Mouse (Mus musculus) B cell, adult 2 months (primary cell): ENCODE measurements at regions not wholly inside any gene's neighbourhood (a gene's known extent, or its start where the extent isn't known, plus 50 kb on each side); places are given as distances from the start of the nearest gene placed in this dataset.

Source experiments
- DNase-seq, 2 experiments: peaks; one replicate each; pipeline ENCODE4 v3.0.0; 2022

DNA sequence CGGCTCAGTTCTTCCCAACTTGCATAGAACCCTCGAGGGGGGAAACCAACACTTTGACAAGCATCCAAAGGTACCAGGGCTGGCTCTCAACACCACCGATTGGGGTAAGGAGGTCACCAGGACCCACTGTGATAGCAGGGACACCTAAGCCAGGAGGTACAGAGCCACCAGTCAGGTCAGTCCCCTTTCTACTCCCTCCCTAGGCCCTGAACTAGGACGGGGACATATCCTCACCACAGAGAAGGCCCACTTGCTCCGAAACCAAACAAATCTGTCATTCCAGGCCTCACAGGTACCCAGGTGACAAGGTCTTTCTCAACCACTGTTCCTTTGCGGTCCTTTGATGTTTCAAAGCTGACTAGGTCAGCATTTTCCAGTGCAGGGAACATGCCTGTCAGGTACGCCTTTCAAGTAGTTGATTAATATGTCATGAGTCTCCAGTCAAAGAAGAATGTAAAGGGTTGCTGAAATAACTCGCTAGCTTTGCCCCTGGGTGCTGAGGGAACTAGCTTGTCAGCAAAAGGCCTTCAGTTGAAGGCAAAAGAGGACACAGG is 95.4 kb downstream of the Zfp36l1 start:
- DNase-seq = no peak

DNA sequence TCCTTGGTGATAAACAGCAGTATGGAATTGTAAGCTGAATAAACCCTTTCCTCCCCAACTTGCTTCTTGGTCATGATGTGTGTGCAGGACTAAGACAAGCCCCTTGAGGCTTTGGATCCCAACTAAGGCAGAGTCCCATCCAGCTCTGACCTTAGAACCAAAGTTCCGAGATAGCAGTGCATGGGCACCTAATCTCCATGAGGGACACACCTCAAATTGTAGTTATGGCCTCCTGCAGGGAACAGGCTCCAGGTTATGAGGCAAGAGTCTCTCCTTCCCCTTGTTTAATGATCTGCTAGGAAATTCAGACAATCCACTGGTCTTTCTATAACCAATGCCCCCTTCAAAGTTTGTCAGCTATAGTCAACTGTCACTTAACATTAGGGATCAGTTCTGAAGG is 96.9 kb downstream of the Zfp36l1 start:
- DNase-seq = no peak

DNA sequence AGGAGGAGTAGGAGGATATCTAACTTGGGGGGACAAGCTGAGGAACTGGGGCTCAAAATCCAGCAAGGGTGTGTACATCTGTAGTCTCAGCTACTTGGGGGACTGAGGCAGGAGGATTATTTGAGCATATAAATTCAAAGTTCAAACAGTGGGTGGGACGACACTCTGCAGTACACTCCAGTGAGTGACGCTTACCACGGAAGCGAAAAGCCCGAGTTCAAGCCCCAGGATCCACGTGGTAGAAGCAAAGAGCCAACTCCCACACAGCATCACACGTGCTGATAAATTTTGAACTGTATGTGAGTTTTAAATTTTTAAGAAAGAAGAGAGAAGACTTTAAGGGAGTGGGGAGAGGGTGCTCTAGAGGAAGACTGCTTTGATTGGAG is 98.2 kb downstream of the Zfp36l1 start:
- peak in 1 of 2 experiments; percentile 42 for DNase-seq

DNA sequence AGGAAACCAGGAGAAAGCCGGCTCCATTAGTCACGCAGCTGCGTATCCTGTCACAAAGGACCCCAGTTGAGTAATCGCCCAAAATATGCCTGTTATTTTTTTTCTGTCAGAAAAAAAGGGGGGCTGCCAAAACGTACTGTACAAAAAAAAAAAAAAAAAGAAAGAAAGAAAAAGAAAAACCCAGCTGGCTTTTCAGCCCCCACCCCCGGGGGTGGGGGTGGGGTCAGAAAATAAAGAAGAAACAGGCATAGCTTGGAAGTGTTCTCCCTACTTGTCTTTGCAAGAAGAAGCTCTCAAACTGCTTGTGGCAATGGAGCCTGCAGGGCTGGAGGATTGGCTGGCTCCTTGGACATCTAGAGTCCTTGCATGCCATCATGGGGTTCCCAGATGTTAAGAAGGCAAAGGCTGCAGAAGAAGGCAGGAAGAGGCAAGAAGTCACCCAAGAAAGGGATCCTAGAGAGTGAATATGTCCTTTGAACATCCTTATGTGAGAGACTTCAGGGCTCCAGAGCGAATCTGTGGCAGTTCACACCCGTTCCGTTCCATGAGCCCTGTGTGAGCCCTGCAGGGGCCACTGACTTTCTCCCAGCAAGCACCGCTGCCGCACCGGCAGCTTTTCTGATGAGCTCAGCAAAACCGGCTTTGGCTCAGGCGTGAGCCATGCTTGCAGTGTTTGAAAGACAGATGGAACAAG is 98.8 kb downstream of the Zfp36l1 start:
- peak; percentile 69 to 70 for DNase-seq

DNA sequence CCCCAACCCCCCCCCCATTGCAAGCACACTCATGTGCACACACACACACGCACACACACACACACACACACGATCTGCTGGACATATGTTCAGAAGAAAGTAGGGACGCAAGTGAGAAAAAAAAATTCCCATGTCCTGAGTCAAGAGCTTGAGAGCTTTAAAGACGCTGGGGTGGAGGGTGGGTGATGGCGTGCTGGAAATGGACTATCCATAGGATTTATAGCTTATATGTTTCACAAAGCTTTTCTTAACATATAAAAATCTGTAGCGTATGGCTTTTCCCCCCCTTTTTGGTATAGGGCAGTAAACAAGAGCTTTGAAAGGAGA is 99.3 kb downstream of the Zfp36l1 start:
- DNase-seq = no peak

DNA sequence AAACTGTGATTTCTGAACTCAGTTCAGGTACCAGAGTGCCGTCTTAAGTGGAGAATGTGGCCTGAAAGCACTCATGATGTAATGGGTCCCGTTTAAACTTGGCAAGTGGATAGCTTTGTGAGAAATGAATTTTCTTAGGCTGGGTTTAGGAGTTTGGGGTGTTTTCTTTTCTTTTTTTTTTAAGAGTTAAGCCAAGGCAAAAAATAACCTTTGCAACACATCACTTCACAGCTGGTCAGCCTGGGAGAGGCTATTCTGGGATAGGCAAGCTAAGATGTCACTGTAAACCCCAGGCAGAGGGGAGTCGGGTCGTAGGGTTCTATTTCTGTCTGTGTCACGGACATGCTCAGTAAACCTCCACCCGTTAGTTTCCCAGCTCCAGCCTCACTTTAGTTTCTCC is 100.9 kb downstream of the Zfp36l1 start:
- no peak for DNase-seq

DNA sequence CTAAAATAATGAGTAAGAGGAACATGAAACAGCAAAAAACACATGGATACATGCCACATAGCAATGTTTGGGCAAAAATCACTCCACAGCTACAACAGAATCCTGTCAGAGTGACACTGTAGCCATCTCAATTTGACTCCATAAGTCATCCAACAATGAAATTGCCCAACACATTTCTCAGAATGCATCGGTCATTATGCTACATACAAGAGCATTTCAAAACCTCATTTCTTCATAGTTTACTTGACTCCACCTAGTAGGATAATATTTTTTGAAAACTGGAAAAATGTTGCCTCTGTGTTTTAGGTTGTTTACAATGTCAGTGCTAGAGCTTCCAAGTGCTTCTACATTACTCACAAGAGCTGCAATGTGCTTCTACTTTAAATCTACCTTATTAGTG is 101.9 kb downstream of the Zfp36l1 start:
- no peak for DNase-seq

DNA sequence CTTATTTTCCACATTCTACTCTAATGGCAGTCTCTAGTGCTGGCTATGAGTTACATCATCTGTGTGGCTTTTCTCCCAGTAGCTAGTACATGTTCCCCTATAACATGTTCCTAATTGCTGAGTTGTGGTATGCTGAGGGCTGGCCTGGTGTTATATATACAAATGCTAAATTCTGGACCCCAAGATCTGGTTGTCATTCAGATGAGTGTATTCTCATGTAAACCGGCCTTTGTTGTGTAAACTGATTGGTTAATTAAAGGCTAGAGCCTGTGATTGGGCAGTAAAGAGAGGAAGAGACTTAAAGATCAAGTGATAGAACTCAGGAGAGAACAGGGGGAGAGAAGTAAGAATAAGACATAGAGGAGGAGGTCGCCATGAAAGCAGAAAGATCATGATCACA is 102.6 kb downstream of the Zfp36l1 start:
- DNase-seq = no peak

DNA sequence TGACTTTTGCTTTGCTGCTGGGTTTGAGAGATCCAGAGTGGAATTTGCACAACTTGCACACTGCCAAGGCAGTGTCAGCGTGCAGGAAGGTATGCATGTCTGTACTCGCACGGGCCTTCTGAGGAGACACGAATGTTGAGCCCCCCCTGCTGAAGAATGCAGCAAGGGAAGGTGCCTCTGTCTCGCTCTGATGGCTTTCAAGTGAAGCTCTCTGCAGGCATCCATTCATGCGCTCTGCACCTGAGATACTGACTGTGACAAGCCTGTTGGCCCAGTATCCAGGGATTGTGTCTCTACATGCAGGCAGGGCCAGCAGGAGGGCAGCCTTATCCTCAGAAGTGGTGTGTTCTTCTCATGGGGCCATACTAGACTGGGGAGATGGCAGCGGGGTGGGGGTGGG is 105.0 kb downstream of the Zfp36l1 start:
- DNase-seq = peak in 1 of 2 experiments; percentile 26

DNA sequence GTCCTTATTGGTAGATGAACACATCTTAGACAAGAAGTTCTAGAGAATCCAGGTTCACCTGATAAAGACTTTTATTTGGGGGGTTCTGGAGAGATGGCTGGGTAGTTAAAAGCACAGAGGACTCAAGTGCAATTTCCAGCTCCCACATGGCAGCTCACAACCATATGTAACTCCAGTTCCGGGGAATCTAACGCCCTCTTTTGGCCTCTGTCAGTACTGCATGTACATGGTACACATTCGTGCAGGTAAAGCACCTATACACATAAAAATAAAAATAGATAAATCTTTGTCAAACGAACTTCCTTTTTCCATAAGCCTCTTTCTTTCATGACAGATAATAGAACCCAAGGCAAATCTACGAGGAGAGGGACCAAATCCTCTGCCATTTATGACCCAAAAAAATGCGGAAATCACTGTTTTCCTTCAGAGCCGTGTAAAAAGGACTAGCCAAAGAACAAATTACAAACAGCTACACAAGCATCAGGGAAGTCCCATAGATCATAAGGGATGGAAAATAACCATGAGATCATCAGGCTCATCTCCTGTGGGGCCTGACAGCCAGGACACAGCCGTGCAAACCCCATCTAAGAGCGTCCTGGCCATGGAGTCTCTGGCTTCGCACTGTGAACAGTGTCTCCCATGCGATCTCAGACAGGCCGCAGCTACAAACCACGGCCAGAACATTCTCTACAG is 107.4 kb downstream of the Zfp36l1 start:
- DNase-seq = peak; percentile 52 to 54

DNA sequence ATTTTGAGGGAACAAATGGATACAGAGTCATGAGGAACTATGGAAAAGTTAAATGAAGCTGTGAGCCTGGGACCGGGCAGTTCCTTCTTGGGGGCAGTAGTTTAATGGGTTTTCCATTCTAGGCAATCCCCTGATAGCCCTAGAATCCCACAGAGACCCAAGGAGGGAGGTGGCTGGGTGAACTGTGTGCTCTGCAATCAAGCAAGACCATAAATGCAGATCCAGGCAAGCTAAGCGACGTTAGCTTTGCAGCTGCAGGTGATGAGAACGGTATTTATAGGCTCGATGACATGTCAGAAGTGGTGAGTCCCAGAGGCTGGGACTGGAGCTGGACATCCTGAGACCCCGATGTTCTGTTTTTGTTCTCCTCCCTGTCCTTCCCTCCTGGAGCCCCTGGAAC is 108.2 kb downstream of the Zfp36l1 start:
- DNase-seq = peak in 1 of 2 experiments; percentile 33

DNA sequence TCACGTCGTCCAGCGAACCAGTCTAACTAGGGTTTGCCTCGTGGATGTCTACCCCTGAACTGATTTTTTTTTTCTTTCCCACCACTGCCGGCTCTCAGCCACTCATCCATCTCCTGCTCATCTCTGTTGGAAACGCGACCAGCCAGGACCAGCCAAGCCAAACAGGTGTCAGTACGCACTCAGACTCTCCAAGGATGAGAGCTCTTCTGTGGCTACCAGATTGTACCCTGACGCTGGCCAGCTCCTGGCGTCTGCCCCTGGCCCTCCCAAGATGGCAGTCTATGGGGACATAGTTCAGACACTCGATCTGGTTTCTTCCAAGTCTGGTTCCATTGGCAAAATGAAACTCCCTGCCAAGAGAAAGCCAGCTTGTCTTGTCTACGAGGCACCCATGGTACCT is 109.3 kb downstream of the Zfp36l1 start:
- no peak for DNase-seq

DNA sequence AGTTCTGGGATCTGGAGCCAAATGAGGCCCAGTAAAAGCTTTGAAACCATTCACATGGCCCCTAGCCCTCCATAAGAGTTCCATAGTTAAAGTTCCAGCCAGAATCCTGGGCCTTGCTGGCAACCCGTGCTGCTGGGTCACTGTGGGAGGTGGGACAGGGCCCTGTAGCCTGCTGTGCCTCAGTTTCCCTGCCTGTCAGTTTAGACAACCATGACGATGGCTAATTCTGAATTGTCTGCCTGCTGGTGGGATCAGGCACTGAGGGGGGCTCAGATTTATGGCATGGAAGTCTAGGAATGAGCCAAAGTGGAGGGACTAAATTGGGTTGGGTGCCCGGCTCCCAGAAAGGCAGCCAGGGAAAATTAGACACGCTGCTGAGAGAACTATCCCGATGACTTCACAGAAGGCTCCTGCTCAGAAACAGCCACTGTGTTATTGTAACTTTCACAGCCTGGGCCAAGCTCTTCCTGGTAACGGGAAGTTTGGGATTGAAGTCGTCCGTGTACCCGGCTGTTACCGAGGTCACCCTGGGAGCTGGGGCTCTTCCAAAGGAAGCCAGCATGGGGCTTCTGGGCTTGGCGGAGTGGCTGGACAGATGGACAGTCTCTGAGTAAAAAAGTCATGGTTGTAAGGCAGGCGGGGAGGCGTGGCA is 110.2 kb downstream of the Zfp36l1 start:
- DNase-seq = no peak

DNA sequence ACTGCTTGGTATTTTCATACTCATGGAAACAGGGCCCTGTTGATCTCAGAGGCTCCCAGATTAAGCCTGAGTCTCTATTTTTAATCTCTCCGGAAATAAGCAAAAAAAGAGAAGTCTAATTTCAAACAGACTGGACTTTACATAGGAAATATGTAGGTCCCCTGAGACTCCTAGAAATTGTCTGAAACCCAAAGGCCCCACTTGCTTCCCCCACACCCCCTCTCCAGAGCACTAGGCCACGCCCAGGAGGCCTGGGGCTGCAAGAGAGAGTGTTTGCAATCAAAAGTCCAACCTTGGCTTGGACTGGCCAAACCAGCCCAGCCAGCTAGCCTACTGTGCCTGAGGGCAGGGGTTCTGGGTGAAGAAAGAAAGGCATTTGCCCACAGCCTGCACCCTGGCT is 111.0 kb downstream of the Zfp36l1 start:
- DNase-seq = peak; percentile 64 to 67

DNA sequence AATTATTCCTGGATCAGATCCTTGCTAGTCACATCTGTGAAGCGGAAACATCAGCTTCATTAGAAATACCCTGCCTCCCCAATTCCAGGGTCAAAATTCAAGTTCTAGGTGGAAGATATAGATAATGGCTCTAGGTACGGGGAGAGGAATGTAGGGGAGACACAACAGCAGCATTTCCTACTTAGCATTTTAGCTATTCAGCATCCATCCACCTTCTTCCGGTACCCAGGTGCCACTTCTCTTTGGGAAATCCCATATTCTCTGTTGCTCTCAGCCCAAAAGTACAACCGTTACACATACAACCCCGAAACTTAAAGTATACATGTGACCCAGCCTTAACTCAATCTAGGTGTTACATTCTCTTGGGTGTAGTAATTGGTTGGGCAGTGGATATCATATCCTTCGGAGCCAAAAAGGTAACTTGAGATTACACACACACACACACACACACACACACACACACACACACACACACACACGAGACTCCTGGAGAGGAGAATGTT is 112.9 kb downstream of the Zfp36l1 start:
- no peak for DNase-seq

DNA sequence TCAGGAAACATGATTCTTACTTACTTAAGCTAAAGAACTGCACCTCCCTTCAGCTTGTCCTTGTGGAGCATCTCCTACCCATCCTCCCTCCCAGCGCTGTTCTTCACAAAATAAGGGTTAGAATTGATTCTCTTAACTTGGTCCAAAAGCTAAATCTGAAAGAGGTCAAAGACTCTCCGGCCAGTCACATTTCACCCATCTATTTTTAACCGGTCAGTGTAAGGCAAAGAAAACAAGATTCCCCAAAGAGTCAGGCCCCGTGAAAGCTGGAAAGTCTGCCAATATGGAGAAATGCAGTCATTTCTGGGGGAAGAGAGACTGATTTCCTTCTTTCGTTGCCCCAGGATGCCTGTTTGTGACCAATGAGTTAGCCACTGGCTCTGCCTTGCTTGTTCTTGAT is 114.0 kb downstream of the Zfp36l1 start:
- DNase-seq = no peak

DNA sequence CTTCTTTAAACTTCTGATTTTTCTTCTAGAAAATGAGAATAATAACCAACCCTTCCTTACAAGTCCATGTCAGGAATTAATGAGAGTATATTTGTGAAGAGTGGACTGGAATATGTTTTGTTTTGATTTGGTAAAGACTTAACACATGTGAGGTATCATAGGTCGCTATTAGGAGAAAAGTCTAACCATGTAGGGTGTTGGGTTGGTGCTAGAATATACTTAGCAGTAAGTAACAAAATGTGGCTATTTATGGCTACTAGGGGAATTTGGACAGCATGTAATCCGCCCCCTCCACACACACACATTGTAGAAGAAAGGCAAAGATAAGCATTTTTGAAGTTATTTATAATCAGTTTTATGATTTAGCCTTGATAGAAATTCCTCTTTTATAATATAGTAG is 114.5 kb downstream of the Zfp36l1 start:
- no peak for DNase-seq

DNA sequence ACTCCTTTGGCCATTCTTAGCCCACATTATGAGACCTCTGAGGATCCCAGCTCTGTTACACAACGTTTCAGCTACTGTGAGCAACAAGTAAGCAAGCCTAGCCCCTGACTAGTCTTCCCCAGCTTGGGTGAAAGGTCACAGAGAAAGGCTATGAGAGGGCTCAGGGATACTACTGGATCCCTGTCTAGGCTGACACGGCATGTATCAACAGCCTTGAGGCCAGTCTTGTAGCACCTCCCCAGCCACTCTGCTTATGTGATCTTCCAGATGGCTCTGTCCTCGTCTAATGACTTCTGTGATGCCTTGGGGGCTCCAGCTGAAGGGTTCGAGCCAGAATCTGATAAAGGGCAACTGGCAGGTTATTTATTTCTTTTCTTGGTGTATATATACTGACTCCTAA is 115.6 kb downstream of the Zfp36l1 start:
- DNase-seq = no peak

DNA sequence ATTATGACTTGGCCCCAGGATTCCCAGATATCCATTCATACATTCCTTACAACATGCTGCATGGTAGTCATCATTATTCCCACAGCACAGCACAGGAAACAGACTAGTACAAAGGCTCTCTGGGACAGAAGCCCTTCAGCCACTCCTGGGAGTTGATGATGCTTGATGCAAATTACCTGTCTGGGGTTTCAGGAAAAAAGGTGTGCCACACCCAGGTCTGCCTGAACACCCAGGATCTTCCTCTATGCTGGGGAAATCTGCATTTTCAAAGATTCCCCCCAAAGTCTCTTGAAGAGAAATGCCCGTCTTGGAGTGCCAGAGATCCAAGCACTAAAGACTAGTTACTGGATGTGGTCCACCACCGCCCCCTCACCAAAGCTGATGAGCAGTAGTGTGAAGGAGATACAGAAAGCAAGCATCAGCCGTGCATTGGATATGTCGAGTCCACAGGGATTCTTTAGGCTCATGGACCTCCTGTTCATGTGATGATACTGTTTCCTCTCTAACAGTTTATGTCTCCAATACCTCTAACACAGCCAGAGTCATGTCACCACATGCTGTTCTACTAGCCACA is 117.2 kb downstream of the Zfp36l1 start:
- DNase-seq = peak; percentile 36 to 54

DNA sequence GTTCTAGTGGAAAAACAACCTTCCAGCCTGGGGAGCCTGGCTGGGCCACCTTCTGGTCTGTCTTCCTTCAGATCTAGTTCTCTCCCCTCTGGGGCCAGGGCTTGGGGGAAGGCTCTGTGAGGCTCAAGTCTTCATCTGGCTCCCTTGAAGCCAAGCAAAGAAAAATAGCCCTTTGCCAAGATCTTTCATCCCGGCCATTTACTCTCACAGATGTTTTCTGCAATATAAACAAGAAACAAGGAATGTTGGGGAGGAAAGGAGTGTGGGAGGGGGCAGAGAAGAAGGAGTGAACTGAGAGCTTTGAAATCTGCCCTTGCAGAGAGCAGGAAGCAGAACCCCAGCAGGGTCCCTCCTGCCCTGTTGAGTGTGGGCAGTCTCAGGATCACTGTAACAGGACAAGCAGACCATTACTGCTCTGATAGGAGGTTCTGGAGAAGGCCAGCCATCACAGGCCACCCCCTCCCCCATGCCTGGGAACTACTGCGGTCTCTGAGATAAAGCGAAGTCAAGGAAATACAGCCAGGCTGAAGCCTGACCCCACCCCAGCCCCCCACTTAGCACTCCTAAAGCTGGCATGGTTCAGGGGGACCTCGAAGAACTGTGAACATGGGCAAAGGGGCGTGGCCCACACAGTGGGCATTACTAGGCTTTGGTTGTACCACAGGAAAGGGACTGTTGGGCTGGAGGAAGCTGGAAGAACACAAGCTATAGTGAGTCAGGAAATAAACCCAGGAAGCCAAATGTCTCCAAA is 118.8 kb downstream of the Zfp36l1 start:
- no peak for DNase-seq

DNA sequence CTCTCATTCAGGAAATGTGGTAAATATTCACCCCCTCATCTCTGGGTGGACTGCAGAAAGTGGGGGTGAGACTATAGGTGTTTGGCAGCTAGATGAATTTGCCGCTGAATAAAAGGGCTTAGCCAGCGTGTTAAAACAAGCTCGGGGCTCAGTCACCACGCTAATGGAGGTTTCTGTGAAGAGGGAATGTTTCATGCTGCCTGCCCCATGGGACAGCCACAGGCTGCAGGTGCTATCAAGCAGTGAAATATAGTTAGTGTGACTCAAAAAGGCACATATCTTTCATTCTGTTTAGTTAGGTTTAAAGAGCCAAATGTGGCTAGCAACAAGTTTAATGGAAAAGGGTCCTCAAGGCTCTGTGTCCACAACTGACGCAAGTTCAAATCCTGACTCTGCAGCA is 121.5 kb downstream of the Zfp36l1 start:
- DNase-seq = no peak

DNA sequence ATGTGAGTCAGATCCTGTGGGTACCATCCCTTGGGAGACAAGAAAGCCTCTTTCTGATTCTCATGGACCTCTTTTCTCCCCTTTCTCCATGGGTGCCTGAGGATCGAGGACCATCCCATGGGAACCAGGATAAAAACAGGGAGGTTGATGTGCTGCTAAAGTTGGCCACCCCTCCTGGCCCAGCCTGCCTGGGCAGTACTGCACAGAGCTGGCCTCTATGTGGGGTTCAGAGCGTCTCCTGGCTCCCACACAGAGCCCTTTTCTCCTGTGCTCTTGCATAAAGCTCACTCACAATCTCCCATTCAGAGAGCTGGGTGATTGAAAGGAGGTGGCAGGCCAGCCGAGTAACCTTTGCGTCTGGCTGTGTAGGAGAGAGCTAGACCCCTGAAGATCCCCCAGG is 122.1 kb downstream of the Zfp36l1 start:
- DNase-seq = no peak

DNA sequence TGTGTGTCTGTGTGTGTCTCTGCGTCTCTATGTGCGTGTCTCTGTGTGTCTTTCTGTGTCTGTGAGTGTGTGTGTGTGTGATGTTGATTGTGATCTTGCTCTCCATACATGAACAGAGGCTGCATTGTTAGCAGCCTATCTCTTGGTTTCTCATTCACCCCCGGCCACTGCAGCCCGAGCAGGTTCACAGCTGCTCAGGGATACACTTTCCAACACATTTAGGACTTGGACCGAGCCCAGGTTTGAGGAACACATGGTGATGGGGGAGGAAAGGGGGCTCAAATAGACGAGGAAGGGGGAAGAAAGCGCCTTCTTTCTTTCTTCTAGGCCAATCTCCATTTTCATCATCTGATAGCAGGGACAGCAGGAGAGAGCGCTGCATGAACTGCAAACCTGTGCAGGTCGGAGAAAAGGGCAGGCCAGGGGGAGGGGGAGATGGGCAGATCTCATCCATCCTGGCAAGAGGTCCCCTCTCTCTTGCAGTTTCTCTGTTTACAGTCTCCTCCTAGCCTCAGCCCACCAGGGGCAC is 123.2 kb downstream of the Zfp36l1 start:
- DNase-seq = no peak
